Mouse (Mus musculus): ENCODE results near the gene Gm49711.

- TF ChIP-seq POLR2A (IDR thresholded peaks at IDR 0.05; ENCODE audit: insufficient read length, low read depth) = no peak
- TF ChIP-seq REST (IDR thresholded peaks at IDR 0.05; ENCODE audit: insufficient read depth, insufficient read length) = no peak
- TF ChIP-seq MYOD1 (IDR thresholded peaks at IDR 0.05; ENCODE audit: control insufficient read depth in 1 of 3, insufficient read length in 2 of 3, low read depth in 2 of 3) = no peak
- TF ChIP-seq MAX (IDR thresholded peaks at IDR 0.05; ENCODE audit: low read depth) = no peak
- no peak for TF ChIP-seq E2F4 (IDR thresholded peaks at IDR 0.05; ENCODE audit: insufficient read depth)
- TF ChIP-seq CEBPB (IDR thresholded peaks at IDR 0.05; ENCODE audit: insufficient read depth, poor library complexity, severe bottlenecking) = no peak
- no peak for TF ChIP-seq TCF3 (IDR thresholded peaks at IDR 0.05; ENCODE audit: insufficient read length, low read depth)
These were observed 177.1 kb downstream of the Gm49711 start for GRCm38 (mm10) chr16:92235222-92235621.

All from myocyte (in vitro differentiated cells).